Mouse (Mus musculus): ENCODE results near the gene Gm28230.

The Gm28230 gene

GRCm38 (mm10) chr2:74726551-74726950, at the start of gene Gm28230:
TSS of gene Gm28230 (plus strand) at chr2:74726728.
- no peak for DNase-seq (ENCODE audit: low spot score)

GRCm38 (mm10) chr2:74677106-74677505, 49.4 kb upstream of the Gm28230 start:
- DNase-seq (ENCODE audit: low spot score): no peak

GRCm38 (mm10) chr2:74678891-74679595, 47.5 kb upstream of the Gm28230 start, which contains the start of gene Hoxd11:
TSS of gene Hoxd11 (plus strand) at chr2:74679557.
- no peak for DNase-seq (ENCODE audit: low spot score)

GRCm38 (mm10) chr2:74679596-74679971, 46.9 kb upstream of the Gm28230 start:
- no peak for DNase-seq (ENCODE audit: low spot score)

- no peak for DNase-seq (ENCODE audit: low spot score)
Observed at GRCm38 (mm10) chr2:74679980-74680379, 46.5 kb upstream of the Gm28230 start.

GRCm38 (mm10) chr2:74680561-74681398, 45.7 kb upstream of the Gm28230 start:
- DNase-seq (ENCODE audit: low spot score): no peak

GRCm38 (mm10) chr2:74681594-74682531, 44.7 kb upstream of the Gm28230 start:
- no peak for DNase-seq (ENCODE audit: low spot score)

- DNase-seq (ENCODE audit: low spot score): no peak
Observed at GRCm38 (mm10) chr2:74682796-74683195, 43.7 kb upstream of the Gm28230 start.

- no peak for DNase-seq (ENCODE audit: low spot score)
Observed at GRCm38 (mm10) chr2:74683471-74683951, 43.0 kb upstream of the Gm28230 start.

GRCm38 (mm10) chr2:74684106-74684505, 42.4 kb upstream of the Gm28230 start:
- no peak for DNase-seq (ENCODE audit: low spot score)

- no peak for DNase-seq (ENCODE audit: low spot score)
Observed at GRCm38 (mm10) chr2:74685059-74685603, 41.4 kb upstream of the Gm28230 start.

GRCm38 (mm10) chr2:74686301-74686987, 40.1 kb upstream of the Gm28230 start:
- peak; percentile 83 for DNase-seq (ENCODE audit: low spot score)

GRCm38 (mm10) chr2:74686988-74687697, 39.4 kb upstream of the Gm28230 start:
- DNase-seq (ENCODE audit: low spot score): no peak

- DNase-seq (ENCODE audit: low spot score): no peak
Observed at GRCm38 (mm10) chr2:74687698-74688555, 38.6 kb upstream of the Gm28230 start.

- no peak for DNase-seq (ENCODE audit: low spot score)
Observed at GRCm38 (mm10) chr2:74688795-74689573, 37.5 kb upstream of the Gm28230 start.

GRCm38 (mm10) chr2:74689574-74690337, 36.8 kb upstream of the Gm28230 start:
- no peak for DNase-seq (ENCODE audit: low spot score)

- DNase-seq (ENCODE audit: low spot score): no peak
Observed at GRCm38 (mm10) chr2:74690338-74690716, 36.2 kb upstream of the Gm28230 start.

Measured in testis, postnatal 10 days (tissue).